Mouse (Mus musculus): Measurements from ENCODE around the gene Ryk.

GRCm38 (mm10) chr9:102859399-102859798, 24.7 kb downstream of the Ryk start:
- TF ChIP-seq CTCF (conservative IDR thresholded peaks at IDR 0.05; ENCODE audit: insufficient read depth, insufficient read length, low read depth, low read length): no peak
- TF ChIP-seq POLR2A (IDR thresholded peaks at IDR 0.05; ENCODE audit: low read depth, low read length): no peak
